Mouse (Mus musculus) colon, adult 2 months (tissue): ENCODE results near the gene Mcrip2. TPM values are rescaled to one million over a fixed set of nuclear protein-coding genes. Genes with fewer than 3 reads are reported as not detected.

ENCODE experiments used
- polyA plus RNA-seq: library from polyadenylated mRNA; depleted of rRNA; stranded (reverse); fragments of >200 nt; gene quantifications from 2 replicates; pipeline ENCODE4 v1.2.3, GENCODE M21; 2012; rRNA removed

The Mcrip2 gene
- polyA plus RNA-seq, result 146 and 175 TPM in 2 replicates

DNA sequence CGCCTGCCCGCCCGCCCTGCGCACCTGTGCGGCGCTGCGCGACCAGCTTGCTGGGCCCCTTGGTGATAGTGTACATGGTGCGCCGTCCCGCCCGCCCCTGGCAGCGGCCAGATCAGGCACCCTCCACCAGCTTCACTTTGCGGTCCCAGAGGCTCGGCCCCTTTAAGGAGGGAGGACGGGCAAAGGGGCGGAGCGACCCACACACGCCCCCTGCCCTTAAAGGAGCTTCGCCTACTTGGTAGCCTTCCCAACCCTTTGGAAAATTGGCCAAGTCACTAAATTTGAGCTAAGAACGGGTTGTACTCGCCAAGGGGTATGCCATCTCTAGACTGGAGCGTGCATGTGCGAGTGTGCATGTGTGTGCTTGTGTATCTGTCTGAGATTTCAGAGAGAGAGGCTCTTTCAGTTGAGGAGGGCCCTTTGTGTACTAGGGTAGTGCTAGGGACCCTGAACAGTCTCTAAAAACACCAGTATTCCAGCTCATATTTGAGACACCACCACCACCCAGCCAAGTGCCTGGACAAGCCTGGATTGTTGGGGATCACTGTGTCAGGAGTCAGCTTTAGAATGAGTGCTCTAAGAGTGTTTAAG, at the start of gene Mcrip2:
Mcrip2 (minus strand) TSS at position 164 of the 591 bp plus-strand sequence.

DNA sequence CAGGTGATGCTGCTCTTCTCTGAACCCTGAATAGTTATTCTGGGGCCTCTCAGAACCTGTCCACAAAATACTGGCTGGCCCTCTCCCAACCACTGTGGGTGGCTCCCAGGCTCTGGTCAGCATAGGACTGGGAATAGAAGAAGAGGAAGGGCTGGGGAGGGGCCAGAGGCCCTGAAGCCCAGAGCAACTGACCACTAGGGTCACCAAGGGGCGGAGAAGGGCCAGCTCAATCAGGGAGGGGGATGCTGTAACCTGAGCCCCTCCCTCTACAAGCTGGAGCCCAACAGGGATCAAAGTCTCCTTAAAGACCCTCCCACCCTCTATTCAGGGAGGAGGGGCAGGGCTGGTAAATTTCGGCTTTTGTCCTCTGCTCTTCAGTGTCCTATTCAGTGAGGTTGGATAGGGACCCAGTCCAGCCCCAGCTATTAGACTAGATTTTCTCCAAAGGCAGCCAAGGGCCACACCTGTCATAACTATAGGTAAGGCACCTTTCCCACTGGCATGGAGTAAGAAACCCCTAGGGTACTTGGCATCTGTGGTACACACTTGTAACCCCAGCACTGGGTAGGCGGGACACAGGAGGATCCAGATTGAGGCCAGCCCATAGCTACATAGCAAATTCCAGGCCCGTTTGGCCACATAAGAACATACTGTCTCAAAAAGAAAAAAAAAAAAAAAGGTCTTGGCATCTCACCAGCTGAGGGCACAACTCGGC, 11.8 kb upstream of the Mcrip2 start, which contains the start of gene Wfikkn1:
Wfikkn1 (minus strand) TSS at position 663 of the 715 bp plus-strand sequence.

DNA sequence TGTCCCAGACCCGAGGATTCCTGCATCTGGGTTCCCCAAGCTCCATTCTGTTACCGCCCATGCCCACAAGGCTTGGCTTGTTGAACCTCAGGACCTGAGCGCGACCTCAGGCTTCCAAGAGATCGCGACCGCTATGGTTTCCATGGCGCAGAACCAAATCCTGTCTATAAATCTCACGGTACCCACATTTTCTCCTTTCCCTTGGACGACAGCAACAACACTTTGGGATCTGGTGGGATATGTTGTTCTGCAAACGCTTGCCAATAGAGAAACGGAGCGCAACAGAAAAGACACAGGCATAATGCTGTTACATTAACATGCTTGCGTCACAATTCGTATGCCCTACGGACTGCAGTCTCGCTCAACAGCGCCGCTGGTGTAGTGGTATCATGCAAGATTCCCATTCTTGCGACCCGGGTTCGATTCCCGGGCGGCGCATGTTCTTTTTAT, 6.2 kb upstream of the Mcrip2 start, which contains the start of gene Mettl26:
Mettl26 (plus strand) TSS at position 354 of the 450 bp plus-strand sequence.

DNA sequence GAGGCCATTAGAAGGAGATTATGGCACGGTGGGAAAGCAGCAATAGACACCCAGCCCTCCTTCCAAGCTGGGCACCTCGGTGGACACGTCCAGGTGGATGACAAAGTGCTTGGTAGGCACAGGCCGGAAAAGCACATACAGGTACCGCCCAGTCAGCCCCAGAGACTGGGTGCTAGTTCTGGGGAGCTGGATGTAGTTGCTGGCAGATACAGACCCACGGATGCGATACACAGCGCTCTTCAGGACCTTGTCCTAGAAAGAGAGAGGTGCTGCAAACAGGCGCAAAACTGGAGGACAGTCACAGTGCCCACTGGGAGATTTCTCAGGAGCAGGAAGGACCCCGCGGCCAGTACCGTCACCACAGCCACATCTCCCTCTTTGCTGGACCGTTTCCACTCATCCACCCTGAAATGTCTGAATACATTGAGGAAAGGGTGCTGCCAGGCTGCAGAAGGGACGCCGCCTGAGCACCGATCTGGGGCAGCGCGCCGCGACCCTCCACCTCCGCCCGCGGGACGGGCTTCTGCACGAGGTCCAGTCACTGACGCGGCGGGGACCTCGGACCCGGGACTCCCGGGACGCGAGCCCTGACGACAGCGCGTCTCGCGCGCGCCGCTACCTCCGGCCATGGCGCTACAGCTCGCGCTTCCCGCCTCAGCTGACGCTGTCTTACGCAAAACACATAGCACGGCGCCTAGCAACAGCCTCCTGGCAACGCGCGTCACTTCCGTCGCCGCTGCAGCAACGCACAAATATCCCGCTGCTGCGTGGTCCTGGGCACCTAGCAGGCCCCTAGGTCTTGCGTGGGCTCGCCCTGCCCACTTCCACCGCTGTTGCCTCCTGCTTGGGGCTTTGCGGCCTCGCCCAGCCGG, 7.5 kb downstream of the Mcrip2 start, which contains the start of gene Wdr90:
Wdr90 (minus strand) TSS at position 670 of the 872 bp plus-strand sequence.

DNA sequence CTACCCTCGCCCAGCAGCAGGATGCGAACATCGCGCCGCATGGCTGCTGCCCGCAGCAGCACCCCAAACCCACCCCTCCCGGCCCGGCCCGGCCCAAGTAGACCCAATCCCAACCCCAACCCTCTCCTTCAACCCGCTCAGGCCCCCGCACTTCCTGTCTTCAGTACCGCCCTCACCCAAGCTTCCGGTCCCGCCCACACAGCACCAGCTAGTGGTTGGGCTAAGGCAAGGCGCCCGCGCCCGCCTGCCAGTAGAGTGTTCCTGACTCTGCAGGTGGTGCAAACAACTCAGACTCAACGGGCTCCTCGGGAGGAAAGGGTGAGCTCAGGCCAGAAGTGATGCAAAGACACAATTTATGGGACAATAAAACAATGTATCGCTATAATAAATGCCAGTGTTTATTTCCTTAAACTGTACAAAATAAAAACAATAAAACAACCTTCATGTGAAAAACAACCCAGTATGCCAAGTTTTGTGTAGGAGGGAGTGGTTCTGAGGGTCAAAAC, 24.1 kb downstream of the Mcrip2 start, which contains the start of gene Rhot2:
Rhot2 (minus strand) TSS at position 456 of the 506 bp plus-strand sequence.

DNA sequence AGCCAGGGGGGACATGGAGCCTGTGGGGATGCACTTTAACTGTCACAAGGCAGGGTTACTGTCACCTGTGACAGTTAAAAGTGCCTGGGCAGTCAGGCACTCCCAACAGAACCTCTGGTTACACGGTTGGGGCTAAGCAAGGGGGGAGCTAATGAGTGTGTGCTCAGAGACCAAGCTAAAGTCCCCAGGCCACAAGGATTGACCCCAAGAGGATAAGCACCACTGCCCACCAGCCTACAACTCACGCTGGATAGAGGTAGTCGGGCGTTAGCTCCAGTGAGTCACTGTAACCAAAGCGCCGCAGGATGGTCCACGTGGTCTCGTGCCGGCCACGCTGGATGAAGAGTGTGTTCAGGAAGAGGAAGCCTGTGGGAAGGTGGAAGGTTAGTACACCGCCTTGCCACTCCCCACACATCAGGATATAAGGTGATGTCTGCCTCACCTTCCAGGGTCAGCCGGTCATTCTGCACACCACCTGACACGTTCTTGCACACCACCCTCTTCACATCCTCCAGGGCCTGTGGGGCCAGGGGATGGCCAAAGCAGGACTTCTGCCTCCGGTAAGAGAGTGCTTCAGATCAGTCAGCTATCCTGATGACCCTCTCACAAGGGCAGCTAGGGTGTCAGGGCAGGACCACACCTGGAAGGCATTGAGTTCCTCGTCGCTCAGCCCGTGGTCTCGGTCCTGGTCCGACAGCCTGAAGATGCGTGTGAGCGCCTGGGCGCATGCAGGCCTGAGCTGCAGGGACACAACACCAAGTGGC, 27.3 kb downstream of the Mcrip2 start, which contains the start of gene Gm20683:
Gm20683 (minus strand) TSS at position 647 of the 764 bp plus-strand sequence.

DNA sequence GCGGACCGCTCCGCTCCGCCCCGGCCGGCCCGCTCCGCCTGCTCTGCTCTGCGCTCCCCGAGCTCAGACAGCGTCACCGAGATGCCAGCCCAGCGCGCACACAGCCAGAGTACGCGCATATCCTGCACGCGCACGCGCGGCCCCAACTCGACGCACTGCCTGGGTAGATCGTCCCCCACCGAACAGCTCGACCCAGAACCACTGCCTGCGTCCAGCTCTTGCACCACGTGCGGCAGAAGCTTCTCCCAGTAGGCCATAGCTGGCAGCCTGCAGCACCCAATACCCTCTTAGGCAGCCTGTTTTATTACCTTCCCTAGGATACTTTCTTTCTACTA, 31.5 kb downstream of the Mcrip2 start, which contains the start of gene Rhbdl1:
Rhbdl1 (minus strand) TSS at position 220 of the 335 bp plus-strand sequence.

DNA sequence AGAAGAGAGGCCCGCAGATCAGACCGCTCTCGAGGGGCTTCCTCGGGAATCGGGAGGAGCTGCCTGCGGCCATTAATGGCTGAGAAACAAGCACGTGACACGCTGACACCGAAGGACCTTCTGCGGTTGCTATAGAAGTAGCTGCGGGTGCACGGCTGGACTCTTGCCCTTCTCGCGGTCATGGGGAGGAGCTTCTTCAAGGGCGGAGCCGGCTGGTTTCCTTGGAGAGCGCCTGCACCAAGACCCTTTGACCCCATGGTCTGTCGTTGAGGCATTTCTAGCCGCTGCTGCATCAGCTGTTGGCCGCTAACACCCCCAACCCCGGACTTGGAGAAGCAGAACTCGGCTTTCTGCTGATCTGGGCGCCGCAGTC, 35.3 kb downstream of the Mcrip2 start, which contains the start of gene Stub1:
Stub1 (minus strand) TSS at position 114 of the 373 bp plus-strand sequence.

DNA sequence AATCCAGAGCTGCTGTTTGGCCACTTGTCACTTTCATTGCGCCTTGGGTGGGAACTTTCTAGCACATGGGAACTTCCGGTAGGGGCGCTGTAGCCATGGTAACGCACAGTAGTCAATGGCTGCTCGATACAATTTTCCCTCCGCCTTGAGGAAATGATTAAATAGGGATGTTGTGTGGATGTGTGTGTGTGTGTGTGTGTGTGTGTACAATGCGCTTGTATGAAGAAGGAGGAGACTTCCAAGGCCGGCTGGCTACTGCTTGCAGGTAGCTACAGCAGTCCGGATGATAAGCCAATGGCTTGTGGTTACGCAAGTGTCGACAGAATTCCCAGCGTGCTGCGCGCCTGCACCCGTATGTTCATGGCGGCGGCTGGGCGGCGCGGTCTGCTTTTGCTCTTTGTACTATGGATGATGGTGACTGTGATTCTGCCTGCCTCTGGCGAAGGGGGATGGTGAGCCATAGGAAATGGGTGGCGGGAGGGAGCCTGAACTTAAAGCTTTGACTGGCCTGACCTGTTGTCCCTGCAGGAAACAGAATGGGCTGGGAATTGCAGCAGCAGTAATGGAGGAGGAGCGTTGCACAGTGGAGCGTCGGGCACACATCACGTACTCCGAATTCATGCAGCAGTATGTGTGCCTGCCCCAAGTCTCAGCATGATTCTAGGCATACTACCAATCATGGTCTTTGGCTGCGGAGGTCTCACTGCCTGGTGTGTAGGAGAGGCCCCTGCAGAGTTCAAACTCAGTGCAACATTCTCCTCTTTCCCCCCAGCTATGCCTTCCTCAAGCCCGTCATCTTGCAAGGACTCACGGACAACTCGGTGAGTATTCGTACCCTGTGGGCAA, 39.6 kb downstream of the Mcrip2 start, which contains the start of gene Jmjd8:
Jmjd8 (plus strand) TSS at position 156 of the 846 bp plus-strand sequence.

DNA sequence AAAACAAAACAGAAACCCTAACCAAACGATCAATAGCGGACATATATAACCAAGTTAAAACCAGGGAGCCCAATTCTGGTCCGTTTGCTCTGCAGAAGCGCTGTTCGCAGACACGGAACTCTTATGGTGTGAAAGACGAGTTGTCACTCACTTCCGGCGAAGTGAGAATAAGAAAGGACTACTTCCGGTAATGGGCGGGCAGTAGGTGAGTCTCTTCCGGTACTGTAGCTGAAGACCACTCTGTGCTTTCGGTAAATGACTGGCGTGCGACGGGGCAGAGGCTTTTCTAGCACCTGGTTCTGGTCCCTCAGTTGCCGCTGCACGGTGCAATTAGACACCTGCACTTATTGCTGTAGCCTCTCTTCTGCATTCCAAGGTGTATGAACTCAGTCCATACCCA, 45.1 kb downstream of the Mcrip2 start, which contains the start of gene Wdr24:
Wdr24 (plus strand) TSS at position 176 of the 400 bp plus-strand sequence.

Other genes with a start within 250 kb of the Mcrip2 start
- 0.17 and 0.48 TPM in 2 replicates for gene Gng13, start 151.6 kb downstream of the Mcrip2 start, polyA plus RNA-seq
- 9.4 and 10.7 TPM in 2 replicates for gene Chtf18, start 141.3 kb downstream of the Mcrip2 start, polyA plus RNA-seq
- gene Rpusd1, start 141.1 kb downstream of the Mcrip2 start, polyA plus RNA-seq, result 37.3 and 40.1 TPM in 2 replicates
- gene Mslnl, start 132.7 kb downstream of the Mcrip2 start, polyA plus RNA-seq, result 0.59 and 0.60 TPM in 2 replicates
- 5.1 and 8.6 TPM in 2 replicates for gene Msln, start 114.4 kb downstream of the Mcrip2 start, polyA plus RNA-seq
- gene Narfl, start 95.0 kb downstream of the Mcrip2 start, polyA plus RNA-seq, result 23.0 and 24.0 TPM in 2 replicates
- gene Haghl, start 83.1 kb downstream of the Mcrip2 start, polyA plus RNA-seq, result 42.7 and 47.9 TPM in 2 replicates
- gene Ccdc78, start 82.2 kb downstream of the Mcrip2 start, polyA plus RNA-seq, result not detected in 2 replicates
- gene Fam173a, start 75.9 kb downstream of the Mcrip2 start, polyA plus RNA-seq, result 140 and 190 TPM in 2 replicates
- 0.90 and 1.5 TPM in 2 replicates for gene AC134908.4, start 73.1 kb downstream of the Mcrip2 start, polyA plus RNA-seq
- 30.8 and 45.3 TPM in 2 replicates for gene Metrn, start 71.6 kb downstream of the Mcrip2 start, polyA plus RNA-seq
- gene Fbxl16, start 59.7 kb downstream of the Mcrip2 start, polyA plus RNA-seq, result 6.1 and 6.7 TPM in 2 replicates
- 41.6 and 47.1 TPM in 2 replicates for gene Wdr24, start 45.1 kb downstream of the Mcrip2 start, polyA plus RNA-seq
- gene Jmjd8, start 39.9 kb downstream of the Mcrip2 start, polyA plus RNA-seq, result 61.3 and 67.4 TPM in 2 replicates
- 184 and 196 TPM in 2 replicates for gene Stub1, start 35.4 kb downstream of the Mcrip2 start, polyA plus RNA-seq
- gene Rhbdl1, start 31.5 kb downstream of the Mcrip2 start, polyA plus RNA-seq, result 20.1 and 27.0 TPM in 2 replicates
- 87.9 and 110 TPM in 2 replicates for gene Gm20683, start 27.0 kb downstream of the Mcrip2 start, polyA plus RNA-seq
- gene Rhot2, start 23.9 kb downstream of the Mcrip2 start, polyA plus RNA-seq, result 134 and 145 TPM in 2 replicates
- gene Wdr90, start 7.3 kb downstream of the Mcrip2 start, polyA plus RNA-seq, result 31.9 and 49.4 TPM in 2 replicates
- 300 and 336 TPM in 2 replicates for gene Mettl26, start 6.3 kb upstream of the Mcrip2 start, polyA plus RNA-seq
- gene Wfikkn1, start 12.1 kb upstream of the Mcrip2 start, polyA plus RNA-seq, result 1.6 and 2.1 TPM in 2 replicates
- gene Rab40c, start 51.0 kb upstream of the Mcrip2 start, polyA plus RNA-seq, result 53.2 and 56.8 TPM in 2 replicates
- 111 and 122 TPM in 2 replicates for gene Pigq, start 76.2 kb upstream of the Mcrip2 start, polyA plus RNA-seq
- not detected in 2 replicates for gene Nhlrc4, start 76.2 kb upstream of the Mcrip2 start, polyA plus RNA-seq
- 0.10 TPM in 1 of 2 replicates, not detected in the other for gene A930017K11Rik, start 83.8 kb upstream of the Mcrip2 start, polyA plus RNA-seq
- 50.6 and 50.9 TPM in 2 replicates for gene Capn15, start 117.0 kb upstream of the Mcrip2 start, polyA plus RNA-seq
- 25.1 and 27.4 TPM in 2 replicates for gene Rab11fip3, start 200.8 kb upstream of the Mcrip2 start, polyA plus RNA-seq
- 21.1 and 26.3 TPM in 2 replicates for gene Decr2, start 221.6 kb upstream of the Mcrip2 start, polyA plus RNA-seq
- gene Nme4, start 226.8 kb upstream of the Mcrip2 start, polyA plus RNA-seq, result 15.7 and 16.6 TPM in 2 replicates
- 261 and 361 TPM in 2 replicates for gene Tmem8, start 244.5 kb upstream of the Mcrip2 start, polyA plus RNA-seq